Mouse (Mus musculus) ES-E14 (cell line): Measurements from ENCODE around the gene 1810049J17Rik.

Experiments
- CHD2 ChIP-seq: IDR thresholded peaks from 2 replicates; pipeline ENCODE4 v1.6.1; 2014; ENCODE audit warnings: mild to moderate bottlenecking, low read depth, low read length, inconsistent platforms
- HCFC1 ChIP-seq: IDR thresholded peaks from 2 replicates; pipeline ENCODE4 v1.6.1; 2012; ENCODE audit warnings: low read length, inconsistent platforms, borderline replicate concordance; ENCODE audit not compliant: insufficient read depth
- MAFK ChIP-seq: IDR thresholded peaks from 2 replicates; pipeline ENCODE4 v1.6.1; 2014; ENCODE audit warnings: mild to moderate bottlenecking, low read depth, low read length, inconsistent platforms; ENCODE audit not compliant: insufficient read depth
- ZC3H11A ChIP-seq: IDR thresholded peaks from 2 replicates; pipeline ENCODE4 v1.6.1; 2012; ENCODE audit warnings: low read depth, mild to moderate bottlenecking, inconsistent platforms, low read length, borderline replicate concordance
- ZNF384 ChIP-seq: IDR thresholded peaks from 2 replicates; pipeline ENCODE4 v1.6.1; 2012; ENCODE audit warnings: low read depth, low read length, inconsistent platforms

- TF ChIP-seq ZNF384 (no peak), MAFK (no peak), HCFC1 (no peak), CHD2 (no peak), ZC3H11A (no peak; the same call in 1 of the 2 replicates)
Measured at GRCm38 (mm10) chr15:12274053-12274769, 47.5 kb downstream of the 1810049J17Rik start.
